Mouse (Mus musculus) heart, postnatal 14 days (tissue): ENCODE measurements around the gene Mipep. TPM values are rescaled to one million over a fixed set of nuclear protein-coding genes. Genes with fewer than 3 reads are reported as not detected.

Experiments
- DNase-seq, 2 experiments: peaks; one replicate each; pipeline ENCODE4 v3.0.0; 2021 to 2022
- intact Hi-C: fragments of 180-260 bp; cut with DNase I; formaldehyde crosslinking; loops from one replicate; pipeline ENCODE4 v1.15.1; 2025
- long read RNA-seq, 2 experiments: library from polyadenylated mRNA; stranded (forward); transcript quantifications; one replicate each; pipeline ENCODE4 v2.0.0; 2021
- total RNA-seq, 2 experiments: library from RNA; stranded (reverse); gene quantifications; 2 replicates each; pipeline ENCODE4 v1.2.3; 2021

The Mipep gene
- 10 to 100 TPM; 51.6 to 52.2 TPM for total RNA-seq
- long read RNA-seq, experiment 1, transcript Mipep-201 (19 exons, 3,015 nt) = major isoform, 121 of 135 reads
- long read RNA-seq, experiment 1, partial matches to known transcripts = 7 of 135 reads
- long read RNA-seq, experiment 1, other reads (novel, unspliced or antisense) = 7 of 135 reads
- long read RNA-seq, experiment 2, transcript Mipep-201 (19 exons, 3,015 nt) = major isoform, 144 of 151 reads
- long read RNA-seq, experiment 2, partial matches to known transcripts = 2 of 151 reads
- long read RNA-seq, experiment 2, other reads (novel, unspliced or antisense) = 5 of 151 reads

DNA sequence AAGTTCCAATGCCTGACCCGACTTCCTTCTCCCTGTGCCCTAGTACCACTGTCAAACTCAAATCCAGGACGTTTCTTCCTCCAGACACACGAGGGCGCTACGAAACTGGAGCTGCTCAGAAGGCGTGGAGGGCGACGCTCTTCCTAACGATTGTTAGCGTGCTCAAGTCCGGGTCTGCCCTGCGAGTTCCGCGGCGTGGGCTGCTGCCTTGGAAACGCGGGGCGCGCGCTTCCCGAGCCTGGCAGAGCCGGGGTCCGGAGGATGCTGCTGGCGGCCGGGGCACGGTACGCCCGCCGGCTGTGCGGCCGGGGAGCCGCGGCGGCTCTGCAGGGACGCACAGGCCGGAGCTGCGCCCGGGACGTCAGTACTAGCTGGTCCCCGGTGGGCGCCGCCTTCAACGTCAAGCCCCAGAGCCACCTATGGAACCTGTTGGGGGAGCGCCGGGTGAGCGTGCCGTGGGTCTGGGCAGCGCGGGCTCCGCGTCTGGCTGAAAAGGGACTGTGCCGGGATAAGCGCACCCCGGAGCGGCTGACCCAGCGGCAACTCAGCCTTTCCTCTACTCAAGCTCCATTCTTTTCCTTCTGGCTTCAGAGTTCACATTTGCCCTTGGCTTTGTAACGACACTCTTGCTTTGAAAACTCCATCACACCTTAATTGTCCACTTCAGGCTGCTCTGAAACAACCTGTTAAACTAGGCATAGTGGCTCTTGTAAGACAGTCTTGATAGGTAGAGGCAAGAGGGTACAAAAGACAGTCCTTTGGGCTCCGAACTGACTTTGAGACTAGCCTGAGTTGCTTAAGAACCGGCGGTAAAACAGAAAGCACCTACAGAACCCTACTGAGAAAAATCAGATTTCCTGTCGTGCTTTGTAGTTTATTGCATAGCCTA is at the start of gene Mipep:
TSS of gene Mipep (plus strand) at position 147 of the 889 bp plus-strand sequence.
- intact Hi-C loops = no loop called here
- peak; percentile 86 for DNase-seq

DNA sequence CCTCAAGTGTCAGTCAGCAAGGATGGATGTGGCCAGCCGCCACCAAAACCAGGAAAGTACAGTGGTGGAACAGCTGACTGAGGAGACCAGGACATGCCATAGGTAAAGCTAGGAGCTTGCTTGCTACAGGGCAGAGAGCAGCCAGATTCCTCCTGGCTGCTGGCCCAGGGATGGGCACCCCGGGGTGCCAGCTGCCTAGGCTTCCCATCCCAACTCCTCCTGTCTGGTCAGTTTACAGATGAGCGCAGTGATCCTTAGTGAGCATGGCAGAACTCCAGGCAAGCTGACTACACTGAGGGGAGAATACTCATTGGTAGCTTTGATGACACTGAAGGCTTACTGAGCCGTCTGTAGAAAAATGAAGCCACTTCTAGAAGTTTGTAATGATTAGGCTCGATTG is 49.2 kb upstream of the Mipep start:
- intact Hi-C loops = no loop called here
- DNase-seq = no peak

DNA sequence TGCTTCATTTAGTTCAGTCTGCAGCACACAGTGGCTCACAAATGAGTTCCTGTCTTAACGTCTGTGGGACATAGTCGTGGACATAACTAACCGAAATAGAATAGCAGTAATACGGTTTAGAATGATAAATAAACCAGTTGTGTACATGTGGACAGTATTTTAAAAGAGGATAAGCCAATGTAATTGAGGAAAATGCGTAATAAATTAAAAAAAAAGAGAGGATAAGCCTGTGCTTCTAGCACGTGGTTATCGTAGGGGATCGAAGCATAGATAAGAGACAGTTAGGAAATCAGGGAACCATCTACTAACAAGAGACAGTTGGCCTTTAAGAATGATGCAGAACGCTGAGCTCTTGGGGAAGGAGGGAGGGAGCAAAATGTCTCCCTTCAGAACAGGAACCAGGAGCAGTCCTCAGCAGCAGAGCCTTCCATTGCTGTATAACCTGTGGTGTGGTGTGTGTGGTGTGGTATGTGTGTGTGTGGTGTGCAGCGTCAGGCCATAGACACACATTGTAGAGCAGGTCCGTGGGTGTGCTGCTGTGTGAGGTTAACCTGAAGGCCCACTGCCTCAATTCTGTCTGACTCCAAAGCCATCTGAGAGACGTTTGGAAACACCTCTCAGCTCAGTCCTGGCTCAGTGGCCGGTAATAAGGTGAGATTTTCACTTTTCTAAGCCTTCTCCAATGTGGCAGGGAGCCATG is 48.4 kb upstream of the Mipep start:
- intact Hi-C loops = no loop called here
- DNase-seq = no peak

DNA sequence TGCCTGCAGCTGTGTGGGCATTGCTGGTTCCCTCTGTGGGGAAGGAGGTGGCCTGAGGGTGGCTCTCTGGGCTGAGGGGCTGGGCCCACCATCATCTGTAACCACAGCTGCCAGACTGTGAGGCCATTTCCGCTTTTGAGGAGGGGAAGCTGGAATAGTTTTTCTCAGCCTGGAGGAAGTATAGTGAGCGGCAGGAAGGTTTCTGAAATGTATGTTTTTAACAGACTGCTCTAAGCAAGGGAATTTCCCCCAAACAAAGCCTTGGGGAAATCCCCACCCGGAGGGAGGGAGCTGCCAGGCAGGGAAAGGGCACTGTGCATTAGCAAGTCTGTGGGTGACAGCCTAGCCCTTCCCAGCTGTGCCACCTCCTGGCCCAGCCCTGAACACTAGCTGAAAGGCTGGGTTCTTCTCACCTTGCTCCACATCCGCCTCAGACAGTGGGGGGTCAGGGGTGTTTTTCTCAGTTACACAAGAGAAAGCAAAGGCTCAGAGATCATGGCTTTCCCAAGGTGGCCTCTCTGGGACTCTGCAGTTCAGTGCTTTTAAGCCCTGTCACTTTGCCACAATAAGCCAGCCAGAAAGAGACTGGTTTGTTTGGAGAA is 47.7 kb upstream of the Mipep start:
- peak; percentile 50 to 57 for DNase-seq
- intact Hi-C loops = no loop called here

DNA sequence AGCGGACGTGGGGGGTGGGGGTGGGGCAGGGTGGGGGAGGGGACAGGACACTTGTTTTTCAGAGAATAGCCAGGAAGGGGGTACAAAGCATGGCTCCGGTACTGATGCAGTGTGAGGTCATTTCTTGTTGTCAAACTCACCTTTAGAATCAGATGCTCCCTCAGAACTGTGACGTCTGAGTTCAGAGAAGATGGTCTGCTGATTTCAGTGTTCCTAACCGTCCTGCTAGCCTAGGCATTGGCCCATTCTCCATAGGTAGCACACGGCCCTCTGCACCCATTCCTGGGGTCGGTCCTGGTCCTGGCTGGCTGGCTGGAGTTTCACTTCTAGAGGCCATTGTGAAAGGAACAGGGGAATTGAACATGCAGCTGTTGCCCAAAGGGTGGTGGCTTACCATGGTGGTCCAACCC is 47.2 kb upstream of the Mipep start:
- no peak for DNase-seq
- intact Hi-C loops = no loop called here

DNA sequence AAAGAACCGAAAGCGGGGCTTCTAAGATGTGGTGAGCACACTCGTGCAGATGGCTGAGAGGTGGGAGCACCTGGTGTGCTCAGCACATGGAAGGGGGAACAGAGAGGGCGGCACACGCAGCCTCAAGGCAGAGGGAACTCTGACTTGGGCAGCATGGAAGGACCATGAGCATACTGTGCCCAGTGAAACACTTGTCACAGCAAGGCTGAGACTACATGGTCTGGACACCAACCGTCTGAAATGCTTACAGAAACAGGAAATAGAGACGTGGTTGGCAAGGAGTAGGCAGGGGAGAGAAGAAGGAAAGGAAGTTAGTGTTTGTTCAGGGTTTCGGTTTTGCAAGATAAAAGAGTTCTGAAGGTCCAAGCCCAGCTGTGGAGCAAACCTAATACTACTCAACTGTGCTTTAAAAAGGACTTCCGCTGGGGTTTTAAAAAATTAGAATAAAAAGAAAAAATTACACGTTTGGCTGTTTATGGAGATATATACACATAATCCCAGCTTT is 45.9 kb upstream of the Mipep start:
- intact Hi-C loops = no loop called here
- no peak for DNase-seq

DNA sequence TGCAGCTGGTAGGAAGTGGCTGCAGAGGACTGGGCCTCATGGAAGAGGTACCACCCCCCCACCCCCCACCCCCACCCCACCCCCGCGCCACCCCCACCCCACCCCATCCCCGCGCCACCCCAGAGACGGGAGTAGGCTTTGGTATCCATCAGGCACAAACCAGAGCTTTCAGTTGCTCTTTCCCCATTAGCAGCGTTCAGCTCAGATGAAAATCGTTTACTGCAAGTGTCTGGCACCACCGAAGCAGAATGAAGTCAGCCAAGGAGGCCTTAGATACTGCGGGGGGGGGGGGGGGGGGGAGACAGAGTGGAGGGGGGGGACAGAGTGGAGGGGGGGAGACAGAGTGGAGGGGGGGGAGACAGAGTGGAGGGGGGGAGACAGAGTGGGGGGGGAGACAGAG is 45.2 kb upstream of the Mipep start:
- intact Hi-C loops = no loop called here

DNA sequence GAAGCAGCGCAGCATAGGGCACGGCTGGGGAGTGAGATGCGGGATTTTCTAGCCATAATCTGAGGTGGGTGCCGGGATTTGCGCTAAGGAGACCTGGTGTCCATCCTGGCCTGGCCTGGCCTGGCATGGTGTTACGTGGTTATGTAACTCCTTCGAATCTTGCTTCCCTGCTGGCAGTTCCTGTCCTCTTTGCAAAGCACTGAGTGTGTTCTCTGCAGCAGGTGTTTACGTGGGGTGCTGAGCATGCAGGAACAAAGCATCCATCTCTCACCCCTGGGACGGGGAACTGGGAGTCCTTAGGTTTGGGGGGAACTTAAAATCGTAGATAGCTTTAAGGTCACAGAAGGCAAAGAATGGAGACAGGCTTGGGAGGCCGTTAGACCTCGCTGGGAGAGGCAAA is 44.8 kb upstream of the Mipep start:
- no peak for DNase-seq
- intact Hi-C loops = no loop called here

More for the DNA sequence above, 45.2 kb upstream of the Mipep start:
- DNase-seq = no peak

DNA sequence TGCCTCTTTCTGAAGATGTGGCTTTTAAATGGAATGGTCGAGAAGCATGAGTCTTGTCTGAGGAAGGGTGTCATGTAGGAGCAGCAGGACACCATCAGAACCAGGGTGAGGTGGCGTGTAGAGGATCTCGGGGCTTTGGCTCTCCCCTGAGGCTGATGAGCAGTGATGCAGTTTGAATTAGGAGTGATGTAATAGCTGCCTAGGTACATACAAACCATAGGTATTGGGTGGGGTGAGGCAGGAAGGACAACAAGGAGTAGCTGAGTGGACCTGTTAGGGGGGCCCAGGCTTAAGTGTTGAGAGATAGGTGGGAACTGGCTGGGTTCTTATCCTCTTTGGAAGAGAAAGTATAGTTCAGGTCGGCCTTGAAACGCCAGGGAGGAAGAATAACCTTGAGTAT is 43.9 kb upstream of the Mipep start:
- DNase-seq = no peak
- intact Hi-C loops = no loop called here

DNA sequence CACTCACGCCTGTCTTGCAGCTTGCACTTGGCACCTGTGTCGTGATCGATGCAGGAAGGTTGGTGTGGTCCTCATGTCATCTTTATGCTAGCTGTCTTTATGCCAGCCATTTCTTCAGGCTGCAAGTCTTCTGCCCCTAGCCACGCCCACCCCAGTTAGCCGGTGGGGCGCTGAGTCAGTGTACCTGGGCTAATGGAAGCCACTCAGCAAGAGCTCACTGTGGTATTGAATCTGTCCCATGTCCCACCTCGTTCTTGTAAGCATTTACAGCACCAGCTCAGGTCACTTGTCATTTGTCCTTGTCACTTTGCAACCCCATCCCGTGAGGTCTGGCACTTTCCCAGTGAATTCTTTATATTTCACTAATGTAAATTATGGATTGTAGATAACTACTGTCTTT is 43.3 kb upstream of the Mipep start:
- DNase-seq = no peak
- intact Hi-C loops = no loop called here

DNA sequence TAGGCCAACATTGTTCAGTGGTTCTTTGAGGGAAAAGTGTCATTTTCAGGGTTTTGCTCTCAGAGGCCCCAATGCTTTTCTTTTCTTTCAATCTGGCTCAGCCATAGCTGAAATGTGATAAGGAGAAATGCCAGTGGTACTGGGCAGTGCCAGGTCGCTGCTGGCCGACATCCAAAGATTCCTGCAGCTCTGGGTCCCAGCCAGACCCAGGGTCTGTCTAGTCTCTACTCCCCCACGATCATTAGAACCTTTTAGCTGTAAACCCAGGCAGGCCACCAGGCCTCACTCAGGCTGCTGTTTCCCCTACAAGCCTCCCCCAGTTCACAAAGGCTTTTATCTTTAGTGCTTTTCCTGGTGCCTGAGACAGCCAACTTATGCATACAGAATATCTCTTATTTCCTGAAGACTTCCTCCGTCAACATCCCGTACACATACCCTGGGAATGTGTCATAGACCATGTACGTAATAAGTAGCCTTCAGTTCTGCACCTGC is 42.8 kb upstream of the Mipep start:
- DNase-seq = peak; percentile 69 to 84

DNA sequence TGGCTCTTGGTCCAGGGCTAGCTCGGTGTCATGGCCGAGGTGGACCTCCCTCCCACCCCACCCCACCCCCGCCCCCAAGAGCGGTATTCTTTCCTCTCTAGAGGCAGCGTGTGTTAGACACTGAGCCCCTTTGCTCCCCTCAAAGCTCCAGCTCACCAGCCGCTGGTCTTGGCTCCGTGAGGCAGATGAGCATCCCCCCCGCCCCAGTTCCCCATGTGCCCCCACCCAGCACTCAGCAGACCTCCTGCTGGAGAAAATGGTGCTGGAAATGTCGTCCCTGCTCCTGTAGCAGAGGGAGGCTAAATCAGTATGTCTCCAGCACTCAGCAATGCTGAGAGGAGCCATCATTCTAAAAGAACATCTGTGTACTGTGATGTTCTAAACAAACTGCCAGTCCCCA is 40.7 kb upstream of the Mipep start:
- DNase-seq = no peak
- intact Hi-C loops = no loop called here

More for the DNA sequence above, 42.8 kb upstream of the Mipep start:
- intact Hi-C loops = no loop called here

DNA sequence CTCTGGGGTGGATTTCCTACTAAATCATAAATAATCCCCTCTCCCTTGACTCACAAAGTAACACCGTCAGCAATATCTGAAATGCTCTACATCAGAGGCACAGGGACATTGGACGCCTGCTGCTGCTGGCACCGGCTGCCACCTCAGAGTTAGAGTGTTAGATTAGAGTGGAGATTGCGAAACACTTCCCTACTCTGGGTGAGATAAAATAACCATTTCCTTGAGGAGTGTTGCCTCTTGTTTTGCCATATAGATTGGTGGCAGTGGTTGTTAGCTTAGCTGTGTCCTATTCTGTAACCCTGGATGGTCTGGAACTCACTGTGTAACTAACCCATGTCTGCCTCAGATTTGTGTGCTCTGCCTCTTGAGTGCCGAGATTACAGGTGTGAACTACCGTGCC is 39.2 kb upstream of the Mipep start:
- intact Hi-C loops = no loop called here
- no peak for DNase-seq

DNA sequence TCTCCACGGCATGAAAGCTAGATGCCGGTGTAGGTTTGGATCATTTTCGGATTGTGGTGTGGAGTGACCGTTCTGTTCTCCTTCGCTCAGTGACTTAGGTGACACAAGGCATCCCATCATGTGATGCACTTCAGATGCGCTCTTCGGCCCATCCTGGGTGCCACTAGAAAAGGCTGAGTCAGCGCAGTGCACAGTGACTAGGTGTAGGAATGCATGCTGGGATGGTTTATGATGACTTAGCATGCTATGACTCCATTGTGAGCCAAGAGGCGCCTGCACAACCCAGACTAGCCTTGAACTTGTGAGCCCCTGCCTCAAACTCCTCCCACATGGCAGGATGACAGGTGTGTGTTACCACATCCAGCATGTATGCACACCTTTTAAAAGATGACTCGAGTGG is 38.2 kb upstream of the Mipep start:
- DNase-seq = no peak
- intact Hi-C loops = no loop called here

DNA sequence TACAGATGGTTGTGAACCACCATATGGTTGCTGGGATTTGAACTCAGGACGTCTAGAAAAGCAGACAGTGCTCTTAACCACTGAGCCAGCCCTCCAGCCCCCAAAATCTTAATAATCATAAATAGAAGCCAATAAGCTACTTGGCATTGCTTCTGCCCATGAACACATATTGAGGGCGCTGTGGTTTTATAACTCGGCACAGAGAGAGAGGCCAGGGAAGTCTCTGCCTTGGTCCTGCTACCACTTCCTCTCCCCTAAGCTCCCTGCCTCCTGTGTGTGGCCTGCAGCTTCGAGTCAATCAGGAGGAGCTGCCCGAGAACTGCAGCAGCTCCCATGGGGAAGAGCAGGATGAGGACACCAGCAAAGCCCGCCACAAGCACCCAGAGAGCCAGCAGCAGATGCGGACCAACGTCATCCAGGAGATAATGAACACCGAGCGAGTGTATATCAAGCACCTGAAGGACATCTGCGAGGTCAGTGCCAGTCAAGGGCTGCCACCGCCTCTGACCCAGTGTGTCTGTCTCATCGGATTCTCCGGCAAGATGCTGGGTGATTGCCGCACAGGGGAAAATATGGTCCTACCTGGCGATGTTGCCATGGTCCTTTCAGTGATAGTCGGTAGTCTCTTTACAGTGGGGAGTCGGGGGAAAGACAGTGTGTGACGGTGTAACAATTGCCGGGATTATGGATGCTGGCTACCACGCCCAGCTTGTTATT is 37.1 kb upstream of the Mipep start:
- intact Hi-C loops = no loop called here
- DNase-seq = no peak

DNA sequence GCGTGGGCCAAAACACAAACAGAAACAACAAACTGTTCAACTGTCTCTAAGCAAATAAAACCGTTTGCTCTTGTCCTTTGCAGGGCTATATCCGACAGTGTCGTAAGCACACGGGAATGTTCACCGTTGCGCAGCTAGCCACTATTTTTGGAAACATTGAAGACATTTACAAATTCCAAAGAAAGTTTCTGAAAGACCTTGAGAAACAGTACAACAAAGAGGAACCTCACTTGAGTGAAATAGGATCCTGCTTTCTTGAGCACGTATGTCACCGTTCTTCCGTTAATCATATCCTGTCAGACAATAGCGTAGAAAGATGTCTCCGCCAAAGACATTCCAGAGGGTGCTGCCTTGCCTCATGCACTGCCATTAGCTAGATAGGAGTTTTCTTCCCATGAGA is 34.5 kb upstream of the Mipep start:
- intact Hi-C loops = no loop called here
- DNase-seq = no peak

DNA sequence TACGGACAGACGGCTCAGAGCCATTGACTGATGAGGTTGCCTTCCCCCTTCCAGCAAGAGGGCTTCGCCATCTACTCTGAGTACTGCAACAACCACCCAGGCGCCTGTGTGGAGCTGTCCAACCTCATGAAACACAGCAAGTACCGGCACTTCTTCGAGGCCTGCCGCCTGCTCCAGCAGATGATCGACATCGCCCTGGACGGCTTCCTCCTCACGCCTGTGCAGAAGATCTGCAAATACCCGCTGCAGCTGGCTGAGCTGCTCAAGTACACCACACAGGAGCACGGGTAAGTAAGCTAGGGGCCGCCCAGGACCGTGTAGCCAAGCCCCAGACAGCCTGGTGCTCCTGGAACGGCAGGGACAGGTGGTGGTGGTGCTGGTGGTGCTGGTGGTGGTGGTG is 32.8 kb upstream of the Mipep start:
- no peak for DNase-seq
- intact Hi-C loops = no loop called here

DNA sequence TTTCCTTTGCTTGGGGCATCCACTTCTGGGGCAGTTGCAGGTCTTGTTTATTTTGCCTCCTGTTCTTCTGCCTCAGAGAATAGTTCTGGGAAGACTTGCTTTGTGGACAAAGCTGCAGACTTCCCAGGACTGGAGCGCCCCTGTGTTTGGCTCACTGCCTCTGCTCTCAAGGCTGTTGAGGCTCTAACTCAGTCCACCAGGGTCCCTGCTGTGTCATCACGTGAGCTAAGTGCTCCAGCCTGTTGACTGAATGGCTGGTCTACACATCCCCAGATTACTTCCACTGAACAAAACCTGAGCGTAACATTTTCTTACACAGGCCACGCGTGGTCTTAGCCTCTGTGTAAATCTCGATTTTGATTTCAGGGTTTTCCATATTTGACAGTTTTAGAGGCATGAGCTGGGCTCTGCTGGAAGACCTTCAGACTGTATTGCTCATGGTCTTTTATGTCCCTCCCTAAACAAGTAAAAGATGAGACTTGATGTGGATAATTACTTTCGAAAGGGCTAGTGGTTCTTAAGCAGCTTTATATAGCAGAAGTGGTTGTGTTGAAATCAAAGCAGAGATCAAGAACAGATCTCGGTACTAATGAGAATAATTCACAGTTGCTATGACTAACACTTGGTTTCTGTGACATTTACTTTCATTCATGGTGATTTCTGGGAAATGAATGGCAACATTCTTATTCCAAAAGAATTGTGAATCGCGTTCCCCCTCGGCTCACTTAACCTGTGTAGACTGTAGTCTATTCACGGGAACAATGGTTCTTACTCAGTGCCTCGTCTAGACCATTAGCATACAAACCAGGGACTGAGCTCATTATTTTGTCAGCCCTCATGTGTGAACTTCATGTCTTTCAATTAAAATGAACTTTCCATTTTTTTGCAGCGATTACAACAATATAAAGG is 31.2 kb upstream of the Mipep start:
- intact Hi-C loops = no loop called here
- no peak for DNase-seq

DNA sequence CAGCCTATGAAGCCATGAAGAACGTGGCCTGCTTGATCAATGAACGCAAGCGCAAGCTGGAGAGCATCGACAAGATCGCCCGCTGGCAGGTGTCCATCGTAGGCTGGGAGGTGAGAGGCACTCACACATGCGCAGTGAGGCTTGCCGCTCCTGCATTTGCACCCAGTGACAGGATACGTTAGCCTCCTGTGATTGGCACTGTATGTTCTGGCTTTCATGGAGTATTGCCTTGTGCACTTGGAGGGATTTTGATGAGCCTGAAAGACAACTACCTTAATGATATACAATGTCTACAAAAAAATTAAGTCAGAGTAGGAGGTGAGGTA is 30.6 kb upstream of the Mipep start:
- no peak for DNase-seq
- intact Hi-C loops = no loop called here
